Mouse (Mus musculus) heart, adult 2 months (tissue): ENCODE measurements around the gene Bcas1.

Source experiments
- CTCF ChIP-seq: fragments of 200-600 bp; IDR thresholded peaks from 2 replicates; pipeline ENCODE4 v1.8.1; 2022; ENCODE audit warnings: antibody characterized with exemption, mild to moderate bottlenecking, moderate library complexity
- POLR2A ChIP-seq: fragments of 200-500 bp; IDR thresholded peaks from 2 replicates; pipeline ENCODE4 v1.6.1; 2011; ENCODE audit warnings: mild to moderate bottlenecking, low read depth, low read length, control low read depth; ENCODE audit not compliant: insufficient read depth

DNA sequence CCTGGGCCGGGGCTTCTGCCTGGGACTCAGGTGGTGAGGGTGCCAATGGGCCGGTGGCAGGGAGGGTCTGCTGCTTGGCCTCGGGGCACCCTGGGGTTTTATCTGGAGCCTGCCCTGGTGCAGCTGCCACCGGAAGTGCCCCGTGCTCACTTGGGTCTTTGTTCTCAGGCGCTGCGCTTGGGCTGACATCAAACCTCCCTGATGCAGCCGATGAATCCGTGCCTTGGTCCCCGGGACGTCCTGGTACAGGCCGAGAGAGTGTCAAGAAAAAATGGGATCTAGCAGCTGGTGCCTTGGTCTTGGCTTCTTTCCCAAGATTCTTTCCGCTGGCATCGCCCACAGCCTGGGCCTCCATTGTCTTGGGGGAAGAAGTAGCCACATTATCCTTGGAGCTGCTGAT is 21.2 kb downstream of the Bcas1 start:
- no peak for TF ChIP-seq POLR2A
- no peak for TF ChIP-seq CTCF
